Mouse (Mus musculus) olfactory bulb, adult 2 months (tissue): ENCODE results near the gene Mob2.

Source experiments
- CTCF ChIP-seq: fragments of 200-500 bp; IDR thresholded peaks from 2 replicates; pipeline ENCODE4 v1.5.1; 2012; ENCODE audit warnings: low read depth, mild to moderate bottlenecking, low read length, moderate library complexity; ENCODE audit not compliant: insufficient read depth
- POLR2A ChIP-seq: fragments of 200-500 bp; IDR thresholded peaks from 2 replicates; pipeline ENCODE4 v1.6.1; 2012; ENCODE audit warnings: mild to moderate bottlenecking, low read depth, low read length, moderate library complexity; ENCODE audit not compliant: insufficient read depth

DNA sequence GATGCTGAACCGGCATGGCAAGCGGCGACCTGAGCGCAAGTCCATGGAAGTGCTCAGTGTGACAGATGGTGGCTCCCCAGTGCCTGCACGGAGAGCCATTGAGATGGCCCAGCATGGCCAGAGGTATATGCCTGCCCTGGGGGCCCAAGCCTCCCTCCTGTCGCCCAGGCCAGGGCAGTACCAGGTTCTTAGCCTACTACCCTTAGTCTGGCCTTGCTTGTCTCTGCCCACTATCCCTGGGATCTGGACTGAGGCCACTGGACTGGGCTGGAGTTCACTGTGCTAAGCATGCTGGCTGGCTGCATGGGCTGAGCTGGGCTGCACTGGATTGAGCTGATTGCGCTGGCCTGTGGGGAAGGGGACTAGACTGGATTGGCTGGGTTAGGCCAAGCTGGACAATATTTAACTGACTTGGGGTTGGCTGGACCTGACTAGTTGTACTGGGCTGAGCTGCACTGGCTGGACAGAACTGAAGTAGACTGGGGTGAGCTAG is 72.5 kb downstream of the Mob2 start:
- TF ChIP-seq CTCF = no peak
- TF ChIP-seq POLR2A = no peak
